19 mouse cellular contexts compared by ENCODE assay signal in the genomic region with DNA sequence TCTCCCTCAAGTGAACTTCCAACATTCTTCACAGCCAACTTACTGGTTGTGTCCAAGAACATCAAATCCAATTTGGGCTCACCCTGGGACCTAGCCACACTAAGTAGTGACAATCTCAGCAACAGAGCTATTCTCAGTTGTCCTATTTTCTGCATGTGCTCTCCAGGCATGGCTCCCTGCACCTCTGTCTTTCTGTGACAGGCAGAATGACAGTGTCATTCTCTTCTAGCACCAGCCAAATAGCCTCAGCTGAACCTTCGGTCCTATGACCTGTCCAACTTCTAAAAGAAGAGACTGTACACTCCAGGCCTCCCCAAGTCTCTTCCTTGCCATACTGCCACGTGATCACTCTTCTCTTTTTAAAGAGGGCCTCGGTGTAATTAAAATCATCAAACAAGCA.
"Had no signal": no experiment of that assay in that cellular context is flagged by ENCODE, and none has a peak within 500 bp of the region (broad histone marks: within the 10 kb centered on the region; RNA-seq: fewer than 3 reads in every experiment).

No protein-coding gene starts in this region.

- DNase-seq: lung, adult 18-20 months; lung, embryonic 14.5 days; lung, postnatal 10 days; lung, postnatal 4 days; midbrain, embryonic 14.5 days; retina, postnatal 1 day; right cerebral cortex, adult 18-20 months; right cerebral cortex, postnatal 25 days; right cerebral cortex, postnatal 4 days; spleen, adult 18-20 months; thymus, adult 18-20 months; thymus, postnatal 14 days; thymus, postnatal 36 days had no signal

- H3K4me3 ChIP-seq: midbrain, embryonic 10.5 days; midbrain, embryonic 12.5 days; myocyte; neural tube, embryonic 13.5 days; neural tube, embryonic 15.5 days had no signal

- H3K4me2 ChIP-seq: lung, embryonic 14.5 days; midbrain, embryonic 12.5 days; neural tube, embryonic 13.5 days; neural tube, embryonic 15.5 days had no signal

- H3K9ac ChIP-seq: lung, embryonic 14.5 days; midbrain, embryonic 12.5 days; neural tube, embryonic 13.5 days; neural tube, embryonic 15.5 days had no signal

- ATAC-seq: midbrain, embryonic 16.5 days had no signal

- H3K36me3 ChIP-seq: midbrain, embryonic 10.5 days; midbrain, embryonic 12.5 days; neural tube, embryonic 13.5 days; neural tube, embryonic 15.5 days had no signal

- H3K9me3 ChIP-seq: midbrain, embryonic 10.5 days; midbrain, embryonic 12.5 days; neural tube, embryonic 13.5 days; neural tube, embryonic 15.5 days had no signal

- H3K27me3 ChIP-seq: midbrain, embryonic 12.5 days; neural tube, embryonic 13.5 days; neural tube, embryonic 15.5 days had no signal

- H3K27ac ChIP-seq: midbrain, embryonic 10.5 days; midbrain, embryonic 12.5 days; neural tube, embryonic 13.5 days; neural tube, embryonic 15.5 days had no signal

- H3K4me1 ChIP-seq: midbrain, embryonic 10.5 days; midbrain, embryonic 12.5 days; neural tube, embryonic 13.5 days; neural tube, embryonic 15.5 days had no signal
